Mouse (Mus musculus) megakaryocyte, adult 5-6 weeks (primary cell): ENCODE measurements around the gene Esp8. TPM values are rescaled to one million over a fixed set of nuclear protein-coding genes. Genes with fewer than 3 reads are reported as not detected.
"Not testable (repeated sequence)": the region's sequence is repeated elsewhere in the genome, so short reads cannot be mapped to it uniquely, and the experiment has no call there.

Experiments
- ATAC-seq: 2 replicates; pipeline ENCODE4 v1.8.0; 2016; ENCODE audit warnings: mild to moderate bottlenecking, inconsistent platforms; ENCODE audit not compliant: poor library complexity, severe bottlenecking
- total RNA-seq, 2 experiments: library from RNA; stranded (forward) in 1 of 2; stranded (reverse) in 1 of 2; fragments of 153-499, 151-499 nt in 1 of 2; fragments of 221-1000, 200-1000 nt in 1 of 2; gene quantifications; 2 replicates each; pipeline versions ENCODE4 v1.2.3 to v1.2.4; 2015 to 2017

Esp8 gene
- total RNA-seq (2015) (not detected in 2 replicates), total RNA-seq (2017) (not detected in 2 replicates)

DNA sequence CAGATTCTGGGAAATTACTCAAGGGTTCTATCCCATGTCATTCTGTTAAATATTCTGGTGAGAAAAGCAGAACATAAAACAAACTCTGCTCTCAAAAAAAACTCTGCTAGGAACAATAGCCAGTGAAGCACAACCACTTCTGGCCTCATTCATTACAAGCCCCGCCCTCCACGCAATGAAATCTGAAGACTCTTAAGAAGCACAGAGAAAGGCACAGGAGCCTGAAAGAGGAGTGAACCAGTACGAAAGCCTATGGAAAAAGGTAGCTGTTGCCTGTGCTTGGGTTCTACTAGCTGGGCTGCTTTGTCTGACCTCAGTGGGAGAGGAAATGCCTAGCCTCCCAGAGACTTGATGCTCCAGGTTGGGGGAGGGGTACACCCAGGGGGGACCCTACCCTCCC, at the start of gene Esp8:
TSS of gene Esp8 (plus strand) at position 205 of the 400 bp plus-strand sequence.
- no peak for ATAC-seq

DNA sequence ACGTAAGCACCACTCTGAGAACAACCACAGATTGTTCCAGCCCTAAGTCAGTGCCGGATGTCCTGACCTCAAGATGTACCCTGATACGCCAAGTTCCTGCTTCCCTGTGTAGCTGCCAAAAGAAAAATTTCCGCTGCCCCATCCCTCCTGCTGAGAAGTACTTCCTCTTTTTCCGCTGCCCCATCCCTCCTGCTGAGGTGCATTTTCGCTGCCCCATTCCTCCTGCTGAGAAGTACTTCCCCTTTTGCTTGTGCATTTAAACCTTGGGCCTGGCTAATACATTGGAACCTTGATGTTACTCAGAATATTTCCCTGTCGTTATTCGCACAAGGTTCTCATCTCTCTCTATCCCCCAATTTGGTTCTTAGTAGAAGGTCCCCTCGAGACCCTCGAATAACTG, 36.3 kb upstream of the Esp8 start:
- not testable (repeated sequence) for ATAC-seq

DNA sequence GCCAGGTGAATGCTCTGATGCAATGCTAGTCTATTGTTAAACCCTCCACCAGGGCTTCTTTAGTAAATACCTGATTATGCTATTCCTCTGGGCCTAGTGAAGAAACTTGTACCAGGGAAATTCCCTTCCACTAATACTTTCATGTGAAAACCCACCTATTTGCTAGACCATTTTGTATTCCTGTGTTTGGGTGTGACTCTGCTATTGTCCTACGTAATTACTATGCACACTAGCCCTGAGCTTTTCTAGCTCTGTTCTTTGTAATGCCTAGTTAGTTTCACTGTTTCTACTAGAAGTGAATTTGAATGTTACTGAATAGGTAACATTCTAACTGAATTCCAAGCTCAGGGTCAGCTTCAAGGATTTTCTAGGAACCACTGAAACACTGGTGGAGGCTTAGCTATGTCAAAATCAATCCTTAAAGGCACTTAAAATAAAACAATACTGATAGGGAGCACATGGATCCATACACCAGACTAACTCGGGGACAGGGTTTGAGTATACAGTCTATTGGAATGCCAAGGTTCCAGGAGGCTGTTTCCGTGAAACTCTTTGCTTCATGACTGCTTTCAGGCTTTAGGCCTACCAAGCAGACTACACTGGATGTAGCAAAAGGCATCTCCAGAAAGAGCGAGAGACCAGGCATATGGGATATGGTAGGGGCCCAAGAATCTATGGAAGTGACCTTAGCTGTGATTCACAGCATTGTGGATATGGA, 24.2 kb upstream of the Esp8 start:
- ATAC-seq, result not testable (repeated sequence)

DNA sequence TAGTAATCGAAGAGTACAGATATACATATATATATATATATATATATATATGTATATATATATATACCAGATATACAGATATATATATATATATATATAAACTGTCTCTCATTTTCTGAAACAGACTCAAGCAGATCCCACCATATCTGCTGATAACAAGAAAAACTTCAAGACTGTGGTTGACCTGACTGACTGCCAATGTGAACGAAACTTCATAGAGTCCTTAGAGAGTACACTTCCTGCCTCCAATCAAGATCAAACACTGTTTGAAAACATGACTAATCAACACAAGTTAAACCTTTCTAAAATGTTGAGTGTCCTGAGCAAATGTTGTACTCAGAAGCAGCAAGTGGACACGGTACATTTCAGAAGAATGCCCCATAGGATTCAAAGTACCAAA, 10.0 kb downstream of the Esp8 start:
- ATAC-seq, result no peak

DNA sequence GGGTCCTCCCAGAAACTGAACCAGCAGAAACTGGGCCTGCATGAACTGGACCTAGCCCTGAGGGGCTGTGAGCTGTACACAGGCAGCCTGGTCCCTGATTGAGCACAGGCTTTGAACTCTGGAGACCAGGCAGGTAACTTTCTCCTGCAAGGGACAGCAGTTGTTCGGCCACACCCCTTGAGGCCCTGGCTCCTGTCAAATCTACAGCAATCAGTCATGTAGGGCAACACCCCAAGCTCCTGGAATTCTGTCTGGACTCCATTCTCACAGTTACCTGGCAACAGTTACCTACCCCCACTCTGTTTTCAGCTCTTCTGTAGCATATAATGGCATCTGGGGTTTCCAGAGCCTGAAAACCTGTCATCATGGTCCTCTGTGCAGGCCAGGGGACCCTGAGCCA, 11.3 kb downstream of the Esp8 start:
- no peak for ATAC-seq

DNA sequence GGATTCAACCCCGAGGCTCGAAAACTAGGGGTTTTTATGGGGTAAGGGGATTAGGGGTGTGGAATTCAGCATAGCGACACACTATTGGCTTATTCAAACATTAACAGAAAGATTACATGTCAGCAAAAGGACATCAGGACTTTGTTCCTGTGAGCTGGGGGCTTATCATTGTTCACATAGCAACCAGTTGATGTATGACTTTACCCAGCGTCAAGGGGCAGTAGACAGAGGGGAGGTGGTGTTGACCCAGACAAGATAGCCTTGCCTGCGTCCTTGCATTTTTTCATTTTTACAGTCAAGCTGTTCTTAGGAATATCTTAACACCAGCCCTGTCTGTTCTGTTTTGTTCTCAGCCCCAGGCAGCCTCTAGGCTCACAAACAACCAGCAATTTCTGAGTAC, 27.2 kb downstream of the Esp8 start:
- ATAC-seq, result not testable (repeated sequence)

DNA sequence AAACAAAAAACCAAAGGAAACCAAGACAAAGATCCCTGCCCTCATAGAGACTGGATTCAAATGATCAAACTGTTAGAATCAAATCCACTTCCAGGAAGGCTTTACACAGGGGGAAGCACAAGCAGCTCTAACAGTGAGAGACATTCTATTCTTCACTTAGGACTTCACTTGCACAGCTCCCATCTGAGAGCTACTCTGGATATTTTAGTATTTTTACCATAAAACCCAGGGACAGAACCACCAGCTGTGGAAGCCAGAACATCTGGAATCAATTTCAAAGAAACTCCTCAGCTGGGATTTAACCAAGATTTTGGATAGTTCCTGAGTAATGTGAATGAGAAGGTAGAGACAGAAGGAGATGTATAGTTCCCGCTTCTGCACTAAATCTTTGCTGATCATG, 33.6 kb downstream of the Esp8 start:
- no peak for ATAC-seq

DNA sequence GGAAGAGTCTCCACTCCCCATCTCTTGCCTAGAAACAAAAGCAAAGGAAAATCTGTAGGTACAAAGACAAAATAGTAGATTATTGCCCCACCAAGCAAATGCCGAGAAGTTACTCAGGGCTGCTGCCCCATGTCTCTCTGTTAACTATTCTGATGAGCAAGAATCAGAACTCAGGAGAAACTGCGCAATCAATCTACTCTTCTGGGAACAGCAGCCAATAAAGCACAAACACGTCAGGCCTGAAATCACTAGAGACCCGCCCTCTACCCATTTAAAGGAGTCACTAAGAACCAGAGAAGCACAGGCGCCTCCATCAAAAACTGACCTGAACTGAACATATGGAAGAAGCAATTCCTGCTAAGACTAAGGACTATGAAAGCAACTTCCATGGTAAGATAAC, 41.4 kb downstream of the Esp8 start, which contains the start of gene Esp6:
TSS of gene Esp6 (plus strand) at position 301 of the 400 bp plus-strand sequence.
- no peak for ATAC-seq

Other genes with a start within 250 kb of the Esp8 start
- not detected in 2 replicates for gene Crisp1, start 200.8 kb upstream of the Esp8 start, total RNA-seq (2015)
- not detected in 2 replicates for gene Crisp1, start 200.8 kb upstream of the Esp8 start, total RNA-seq (2017)
- gene Esp6, start 41.5 kb downstream of the Esp8 start, total RNA-seq (2015), result not detected in 2 replicates
- gene Esp6, start 41.5 kb downstream of the Esp8 start, total RNA-seq (2017), result not detected in 2 replicates
- gene Esp4, start 78.6 kb downstream of the Esp8 start, total RNA-seq (2015), result not detected in 2 replicates
- gene Esp4, start 78.6 kb downstream of the Esp8 start, total RNA-seq (2017), result not detected in 2 replicates
- not detected in 2 replicates for gene Esp3, start 112.1 kb downstream of the Esp8 start, total RNA-seq (2015)
- not detected in 2 replicates for gene Esp3, start 112.1 kb downstream of the Esp8 start, total RNA-seq (2017)
- gene Esp1, start 207.1 kb downstream of the Esp8 start, total RNA-seq (2015), result not detected in 2 replicates
- gene Esp1, start 207.1 kb downstream of the Esp8 start, total RNA-seq (2017), result not detected in 2 replicates